Mouse (Mus musculus) ES-Bruce4 (cell line): ENCODE measurements around the gene Mgmt.

Experiments
- CTCF ChIP-seq: IDR thresholded peaks from one replicate; pipeline ENCODE4 v1.8.1; 2011; ENCODE audit warnings: low read depth, low read length
- POLR2A ChIP-seq: IDR thresholded peaks from one replicate; pipeline ENCODE4 v1.8.1; 2011; ENCODE audit warnings: low read length; ENCODE audit not compliant: insufficient read depth

DNA sequence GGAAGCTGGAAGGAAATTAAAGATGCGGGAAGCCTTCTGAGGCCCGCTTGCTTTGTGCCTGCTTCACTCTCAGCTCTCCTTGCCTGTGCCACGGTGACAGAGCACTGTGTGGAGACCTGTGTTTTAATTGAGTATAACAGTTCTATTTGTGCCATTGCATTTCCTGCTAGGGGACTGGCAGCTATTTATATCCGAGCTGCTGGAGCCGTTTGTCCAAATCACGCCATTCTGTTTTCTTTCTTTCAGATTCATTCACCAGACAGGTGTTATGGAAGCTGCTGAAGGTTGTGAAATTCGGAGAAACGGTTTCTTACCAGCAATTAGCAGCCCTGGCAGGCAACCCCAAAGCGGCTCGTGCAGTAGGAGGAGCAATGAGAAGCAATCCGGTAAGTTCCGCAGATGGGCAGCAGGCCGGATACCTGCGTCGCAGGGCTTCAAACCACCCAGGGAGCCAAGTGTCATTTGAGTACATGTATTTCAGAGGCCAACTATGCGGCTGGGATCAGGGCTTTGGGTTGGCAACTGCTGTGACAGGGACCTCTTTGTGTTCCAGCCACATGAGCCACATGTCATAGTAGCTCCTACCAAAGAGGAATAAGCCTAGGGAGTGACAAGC, 226.9 kb downstream of the Mgmt start:
- TF ChIP-seq CTCF (no peak), POLR2A (no peak)
